Mouse (Mus musculus): Measurements from ENCODE around the gene Dppa2.
"Not testable (repeated sequence)": the region's sequence is repeated elsewhere in the genome, so short reads cannot be mapped to it uniquely, and the experiment has no call there.

Dppa2 gene

DNA sequence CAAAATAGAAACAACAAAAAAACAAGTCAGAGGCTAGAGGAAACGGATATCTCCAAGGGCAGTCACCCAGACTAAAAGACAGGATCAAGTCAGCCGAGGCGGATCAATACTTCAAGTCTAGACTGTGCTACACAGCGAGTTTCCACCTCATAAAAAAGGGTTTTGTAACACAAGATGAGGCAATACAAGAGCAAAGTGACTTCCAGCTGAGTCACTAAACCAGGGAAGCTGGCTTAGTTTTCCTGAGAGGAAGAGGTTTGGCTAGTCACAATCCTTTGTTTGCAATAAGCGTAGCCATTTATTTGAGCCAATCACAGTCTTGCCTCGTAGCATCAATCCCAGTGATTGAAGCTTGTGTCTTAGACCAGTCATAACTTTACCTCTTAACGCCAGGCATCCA, at the start of gene Dppa2:
TSS of gene Dppa2 (plus strand) at position 400 of the 400 bp plus-strand sequence.
- DNase-seq (ENCODE audit: low read depth, low spot score), result no peak

DNA sequence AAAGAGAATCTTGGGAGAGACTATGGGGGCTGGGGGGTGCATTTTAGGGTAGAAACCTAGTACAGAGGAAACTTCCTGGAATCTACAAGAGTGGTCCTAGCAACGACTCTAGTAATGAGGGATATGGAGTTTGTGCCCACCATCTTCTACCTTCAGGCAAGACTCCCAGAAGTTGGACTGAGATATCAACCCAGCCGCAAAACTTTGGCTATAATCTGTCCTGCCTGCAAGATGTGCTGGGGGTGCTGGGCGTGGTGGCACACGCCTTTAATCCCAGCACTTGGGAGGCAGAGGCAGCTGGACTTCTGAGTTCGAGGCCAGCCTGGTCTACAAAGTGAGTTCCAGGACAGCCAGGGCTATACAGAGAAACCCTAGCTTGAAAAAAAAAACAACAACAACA, 49.1 kb upstream of the Dppa2 start:
- no peak for DNase-seq (ENCODE audit: low read depth, low spot score)

DNA sequence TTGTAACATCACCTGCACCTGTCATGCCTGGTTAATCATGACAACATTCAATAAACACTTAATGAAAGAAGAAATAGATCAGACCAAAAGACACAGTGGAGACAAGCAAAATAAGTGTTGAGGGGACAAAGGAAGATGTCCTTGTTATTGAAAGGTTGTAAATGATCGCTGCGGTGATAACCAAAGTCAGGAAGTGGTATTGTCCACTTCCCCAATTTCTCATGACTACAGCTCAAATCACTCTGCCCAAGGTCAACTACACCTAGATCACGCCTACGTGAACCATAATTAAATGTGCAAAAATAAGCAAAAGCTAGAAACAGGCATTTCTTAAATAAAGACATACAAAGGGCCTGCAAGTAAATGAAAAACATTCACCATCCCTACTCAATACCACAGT, 44.2 kb upstream of the Dppa2 start:
- DNase-seq (ENCODE audit: low read depth, low spot score), result no peak

DNA sequence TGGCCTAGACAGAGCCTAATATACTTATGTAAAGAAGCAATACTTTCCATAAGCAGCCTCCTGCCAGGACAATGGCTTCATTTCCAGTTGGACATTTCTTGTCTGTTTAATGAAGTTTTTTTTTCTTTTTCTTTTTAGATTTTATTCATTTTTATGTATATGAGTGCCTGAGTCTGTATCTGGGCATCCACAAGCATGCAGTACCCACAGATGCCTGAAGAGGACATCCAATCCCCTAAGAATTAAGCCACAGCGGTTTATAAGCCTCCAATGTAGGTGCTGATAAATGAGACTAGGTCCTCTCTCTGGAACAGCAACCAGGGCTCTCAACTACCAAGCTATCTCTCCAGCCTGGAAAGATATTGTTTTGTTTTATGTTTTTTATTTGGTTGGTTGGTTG, 40.8 kb upstream of the Dppa2 start:
- DNase-seq (ENCODE audit: low read depth, low spot score), result no peak

DNA sequence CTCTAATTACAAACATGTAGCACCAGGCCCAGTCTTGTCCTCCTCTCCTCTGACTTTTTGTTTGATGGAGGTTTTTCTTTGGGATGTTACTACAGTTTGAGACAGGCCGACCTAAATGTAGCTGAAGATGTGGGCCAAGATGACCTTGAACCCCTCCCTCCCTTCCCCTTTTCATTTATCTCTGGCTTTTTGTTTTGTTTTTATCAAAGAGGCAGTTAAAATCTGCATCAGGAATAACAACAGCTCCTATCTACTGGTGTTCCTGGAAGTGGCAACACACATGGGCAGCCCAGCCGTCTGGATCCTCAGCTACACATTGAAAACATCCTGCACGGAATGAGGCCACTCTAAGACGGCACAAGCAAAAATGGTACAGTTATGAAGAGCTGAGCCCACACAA, 37.9 kb upstream of the Dppa2 start:
- no peak for DNase-seq (ENCODE audit: low read depth, low spot score)

DNA sequence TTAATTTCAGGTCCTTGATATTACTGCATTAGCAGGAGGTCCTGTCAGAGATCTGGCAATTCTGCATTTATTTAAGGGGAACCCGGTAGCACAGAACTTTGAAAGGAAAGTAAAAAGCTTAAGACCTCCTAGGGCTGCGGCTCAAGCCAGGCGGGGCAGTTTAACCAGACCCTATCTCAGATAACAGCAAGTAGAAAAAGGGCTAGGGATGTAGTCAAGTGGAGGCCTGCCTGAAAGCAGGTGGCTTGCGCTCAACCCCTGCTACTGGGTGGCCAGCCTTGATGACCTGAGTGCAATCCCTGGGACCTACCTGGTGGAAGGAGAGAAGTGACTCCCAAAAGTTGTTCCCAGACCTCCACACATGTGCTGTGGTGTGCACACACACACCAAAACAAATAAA, 26.8 kb upstream of the Dppa2 start:
- no peak for DNase-seq (ENCODE audit: low read depth, low spot score)

DNA sequence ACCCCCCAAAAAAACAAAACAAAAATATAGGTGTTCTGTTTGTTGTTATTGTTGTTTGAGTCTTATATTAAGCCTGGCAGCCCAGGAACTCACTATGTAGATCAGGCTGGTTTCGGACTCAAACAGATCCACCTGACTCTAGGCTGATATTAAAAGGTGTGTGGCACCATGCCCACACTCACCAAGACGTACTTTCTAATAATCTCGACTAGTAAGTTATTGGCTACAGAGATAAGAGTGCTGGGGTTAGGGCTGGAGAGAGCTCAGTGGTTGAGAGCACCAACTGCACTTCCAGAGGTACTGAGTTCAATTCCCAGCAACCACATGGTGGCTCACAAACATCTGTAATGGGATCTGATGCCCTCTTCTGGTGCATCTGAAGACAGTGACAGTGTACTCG, 22.8 kb upstream of the Dppa2 start:
- no peak for DNase-seq (ENCODE audit: low read depth, low spot score)

DNA sequence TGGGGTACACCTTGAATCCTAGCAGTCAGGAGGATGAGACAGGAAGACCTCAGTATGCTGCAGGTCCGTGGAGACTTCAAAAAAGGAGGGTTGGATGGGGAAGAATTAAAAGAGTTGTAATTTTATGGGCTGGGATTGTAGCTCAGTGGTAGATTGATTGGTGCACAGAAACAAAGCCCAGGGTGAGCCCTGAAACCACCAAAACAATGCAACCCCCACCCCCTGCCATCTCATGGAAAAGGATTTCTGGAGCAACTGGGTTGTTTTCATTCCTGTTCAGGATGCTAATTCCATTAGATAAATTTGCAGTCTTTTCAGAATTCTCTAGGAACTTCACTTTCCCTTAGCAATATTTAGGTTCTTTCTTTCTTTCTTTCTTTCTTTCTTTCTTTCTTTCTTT, 20.9 kb upstream of the Dppa2 start:
- DNase-seq (ENCODE audit: low read depth, low spot score), result no peak

DNA sequence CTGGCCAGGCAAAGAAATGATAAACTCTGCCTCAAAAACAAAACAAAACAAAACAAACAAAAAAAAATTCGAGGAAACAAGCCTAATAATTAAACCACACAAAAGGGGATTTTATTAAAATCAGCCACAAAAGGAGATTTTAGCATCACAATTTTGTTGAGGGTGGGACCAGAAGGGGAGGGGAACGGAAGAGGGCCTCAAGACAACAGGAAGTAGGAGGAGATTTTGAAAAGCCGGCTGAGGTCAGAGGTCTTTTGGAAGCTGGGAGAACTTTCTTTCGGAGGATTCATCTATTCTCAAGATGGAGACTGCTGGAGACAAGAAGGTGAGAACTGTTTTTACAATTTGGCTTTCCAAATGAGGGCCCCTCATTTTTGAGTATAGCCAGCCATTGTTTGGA, 20.2 kb upstream of the Dppa2 start, which contains the start of gene Dppa4:
TSS of gene Dppa4 (plus strand) at position 217 of the 400 bp plus-strand sequence.
- DNase-seq (ENCODE audit: low read depth, low spot score), result no peak

DNA sequence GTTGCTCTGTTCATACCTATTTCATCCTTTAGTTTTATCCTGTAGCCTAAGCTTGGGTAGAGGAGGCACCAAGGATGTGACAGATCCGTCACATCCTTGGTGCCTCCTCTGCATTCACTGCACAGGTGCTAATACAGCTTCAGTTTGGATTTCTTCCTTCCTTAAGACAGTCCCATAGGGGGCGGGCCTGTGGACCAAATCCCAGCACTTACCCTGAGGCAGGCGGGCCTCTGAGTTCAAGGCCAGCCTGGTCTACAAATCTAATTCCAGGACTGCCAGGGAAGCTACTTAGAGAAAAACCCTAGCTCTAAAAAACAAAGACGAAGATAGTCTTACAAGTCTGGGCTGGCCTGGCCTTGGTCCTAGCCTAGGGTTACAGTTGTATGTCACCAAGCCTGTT, 18.2 kb upstream of the Dppa2 start:
- DNase-seq (ENCODE audit: low read depth, low spot score), result no peak

DNA sequence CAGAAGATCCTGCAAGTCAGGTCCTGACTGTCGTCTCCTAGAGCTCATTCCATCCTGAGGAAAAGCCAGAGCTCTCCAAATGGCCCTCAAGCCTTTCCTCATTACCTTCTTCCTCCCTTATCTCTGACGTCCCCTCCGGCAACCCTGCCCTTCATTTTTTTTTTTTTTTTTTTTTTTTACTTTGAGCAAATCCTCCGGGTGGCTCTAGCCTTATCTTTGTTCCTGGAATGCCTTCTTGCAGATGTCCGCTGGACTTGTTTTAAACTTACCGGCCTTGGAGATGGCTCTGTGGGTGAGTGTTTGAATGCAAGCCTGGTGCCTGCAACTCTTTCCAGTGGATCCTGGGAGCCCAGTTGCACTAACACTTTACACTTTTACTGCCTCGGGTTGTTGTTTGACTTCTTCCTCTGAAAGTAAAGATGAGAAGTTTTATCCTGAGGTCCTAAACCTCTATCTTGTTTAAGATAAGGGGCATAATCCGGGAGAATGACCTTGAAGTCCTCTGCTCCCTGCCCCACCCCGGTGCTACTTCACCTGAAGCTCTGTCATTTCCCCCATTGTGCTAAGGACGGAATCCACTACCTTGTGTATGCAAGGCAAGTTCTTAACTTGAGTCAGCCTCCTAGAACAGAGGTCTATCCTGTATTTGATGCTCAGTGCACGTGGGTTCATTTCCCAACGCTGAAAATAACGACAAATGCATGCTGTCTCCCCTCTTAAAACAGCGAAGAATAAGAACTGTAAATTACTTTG, 6.1 kb upstream of the Dppa2 start:
- no peak for DNase-seq (ENCODE audit: low read depth, low spot score)

DNA sequence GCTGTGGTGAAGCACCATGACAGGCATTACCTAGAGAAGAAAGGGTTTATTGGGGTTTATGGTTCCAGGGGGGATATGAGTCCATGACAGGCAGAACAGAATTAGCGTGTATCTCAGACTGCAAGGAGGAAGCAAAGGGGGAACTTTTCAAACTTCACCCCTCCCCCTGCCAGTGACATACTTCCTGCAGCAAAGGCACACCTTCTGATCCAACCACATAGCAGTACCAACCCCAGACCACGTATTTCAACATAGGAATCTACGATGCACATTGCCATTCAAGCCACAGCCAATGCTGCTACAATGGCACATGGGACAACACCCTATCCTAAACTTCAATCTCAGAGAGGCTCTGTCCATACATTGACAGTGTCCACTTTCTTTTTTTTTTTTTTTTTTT, 3.8 kb upstream of the Dppa2 start:
- DNase-seq (ENCODE audit: low read depth, low spot score), result no peak

DNA sequence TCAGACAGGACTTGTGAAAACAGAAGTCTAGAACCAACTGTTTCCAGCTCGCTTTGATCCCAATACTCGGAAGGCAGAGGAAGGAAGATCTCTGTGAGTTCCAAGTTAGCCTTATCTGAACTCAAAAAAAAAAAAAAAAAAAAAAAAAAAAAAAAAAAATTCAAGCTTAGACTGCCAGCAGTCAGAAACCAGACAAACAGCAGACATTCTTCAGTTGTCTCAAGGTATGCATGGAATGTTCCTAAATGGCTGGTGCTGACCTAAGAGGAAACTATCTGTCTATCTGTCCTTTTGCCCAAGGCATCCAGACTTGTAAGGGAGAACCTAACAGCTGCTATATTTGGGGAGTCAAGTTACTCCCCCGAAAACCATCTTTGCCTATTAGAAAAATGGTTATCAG, 275 bp downstream of the Dppa2 start:
- DNase-seq (ENCODE audit: low read depth, low spot score), result no peak

DNA sequence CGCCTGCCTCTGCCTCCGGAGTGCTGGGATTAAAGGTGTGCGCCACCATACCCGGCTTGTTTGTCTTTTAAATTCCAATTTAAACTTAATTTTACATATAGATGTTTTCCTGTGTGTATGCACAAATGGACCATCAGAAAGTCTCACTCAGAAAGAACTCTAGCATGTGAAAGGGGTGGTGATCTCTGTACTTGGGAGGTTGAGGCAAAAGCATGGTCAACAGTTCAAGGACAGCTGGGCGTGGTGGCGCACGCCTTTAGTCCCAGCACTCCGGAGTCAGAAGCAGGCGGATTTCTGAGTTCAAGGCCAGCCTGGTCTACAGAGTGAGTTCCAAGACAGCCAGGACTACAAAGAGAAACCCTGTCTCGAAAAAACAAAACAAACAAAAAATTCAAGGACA, 5.2 kb downstream of the Dppa2 start:
- DNase-seq (ENCODE audit: low read depth, low spot score), result not testable (repeated sequence)

DNA sequence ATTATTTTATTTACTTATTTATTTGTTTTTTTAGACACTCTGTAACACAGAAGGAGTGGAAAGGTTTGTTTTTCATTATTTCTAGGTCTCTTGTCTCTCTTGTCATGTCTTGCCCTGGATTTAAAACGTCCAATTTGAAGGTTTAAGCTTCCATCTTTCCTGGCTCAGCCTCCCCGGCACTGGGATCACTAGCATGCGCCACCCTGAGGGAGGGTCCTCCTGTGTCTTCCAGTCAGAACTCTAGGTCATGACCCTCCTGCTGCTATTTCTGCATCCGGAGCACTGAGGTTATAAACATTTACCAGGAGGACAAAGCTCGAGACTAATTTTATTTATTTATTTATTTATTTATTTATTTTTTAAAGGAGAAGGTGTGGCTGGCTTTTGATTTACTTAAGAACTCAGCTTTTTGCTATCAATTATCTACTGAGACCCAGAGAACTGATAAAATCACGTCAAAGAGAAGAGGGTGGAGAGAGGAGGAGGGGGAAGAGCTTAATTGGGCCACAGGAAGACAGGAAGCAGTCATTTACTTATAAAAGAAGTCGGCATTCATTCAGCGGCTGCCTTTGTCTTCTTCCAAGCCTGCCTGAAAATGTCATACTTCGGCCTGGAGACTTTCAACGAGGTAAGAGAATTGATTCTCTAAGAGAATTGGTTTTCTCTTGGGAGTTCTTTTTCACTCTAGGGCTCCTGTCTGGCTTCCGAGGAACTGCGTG, 6.4 kb downstream of the Dppa2 start:
- no peak for DNase-seq (ENCODE audit: low read depth, low spot score)

DNA sequence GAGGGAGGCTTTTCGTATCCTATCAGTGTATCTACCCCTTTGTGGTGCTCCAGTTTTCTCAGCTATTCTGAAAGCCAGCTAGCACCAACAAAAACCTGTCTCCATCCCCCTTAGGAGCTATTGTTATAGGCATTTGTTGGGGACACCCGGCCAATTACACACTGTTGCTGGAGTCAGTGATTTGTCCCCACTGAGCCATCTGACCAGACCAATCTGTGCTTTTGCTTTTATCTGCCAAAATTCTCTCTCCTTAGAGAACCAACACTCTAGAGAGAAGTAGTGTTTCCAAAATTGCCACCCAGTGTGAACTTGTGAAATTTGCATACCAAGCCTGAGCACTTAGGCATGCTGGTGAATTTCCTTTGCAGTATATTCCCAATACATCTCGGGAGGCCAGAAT, 11.6 kb downstream of the Dppa2 start:
- DNase-seq (ENCODE audit: low read depth, low spot score), result no peak

DNA sequence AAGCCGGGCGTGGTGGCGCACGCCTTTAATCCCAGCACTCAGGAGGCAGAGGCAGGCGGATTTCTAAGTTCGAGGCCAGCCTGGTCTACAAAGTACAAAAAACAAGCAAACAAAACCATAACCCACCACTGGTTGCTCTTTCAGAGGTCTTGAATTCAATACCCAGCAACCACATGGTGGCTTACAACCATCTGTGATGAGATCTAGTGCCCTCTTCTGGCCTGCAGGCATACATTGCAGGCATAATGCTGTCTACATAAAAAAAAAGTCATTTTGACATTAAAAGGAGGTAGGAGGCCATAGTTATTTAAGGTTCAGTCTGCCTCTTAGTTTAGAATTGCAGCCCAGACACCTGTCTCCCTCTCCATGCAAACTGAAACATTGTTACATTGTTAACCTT, 17.1 kb downstream of the Dppa2 start:
- no peak for DNase-seq (ENCODE audit: low read depth, low spot score)

DNA sequence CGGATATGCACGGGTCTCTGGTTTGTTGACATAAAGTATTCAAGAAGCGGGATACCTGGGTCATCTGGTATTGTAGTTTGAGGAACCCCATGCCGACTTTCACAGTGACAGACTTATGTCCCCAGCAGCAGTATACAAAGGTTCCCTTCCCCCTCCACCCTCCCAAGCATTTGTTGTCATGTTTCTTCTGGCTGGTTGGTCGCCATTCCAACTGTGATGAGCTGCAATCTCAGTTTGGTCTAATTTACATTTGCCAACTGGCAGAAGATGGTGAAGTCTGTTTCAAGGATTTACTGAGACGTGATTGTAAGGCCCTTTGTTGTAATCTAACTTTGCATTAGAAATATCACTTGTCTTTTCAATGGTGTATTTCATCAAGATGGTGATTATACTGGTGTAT, 19.4 kb downstream of the Dppa2 start:
- no peak for DNase-seq (ENCODE audit: low read depth, low spot score)

DNA sequence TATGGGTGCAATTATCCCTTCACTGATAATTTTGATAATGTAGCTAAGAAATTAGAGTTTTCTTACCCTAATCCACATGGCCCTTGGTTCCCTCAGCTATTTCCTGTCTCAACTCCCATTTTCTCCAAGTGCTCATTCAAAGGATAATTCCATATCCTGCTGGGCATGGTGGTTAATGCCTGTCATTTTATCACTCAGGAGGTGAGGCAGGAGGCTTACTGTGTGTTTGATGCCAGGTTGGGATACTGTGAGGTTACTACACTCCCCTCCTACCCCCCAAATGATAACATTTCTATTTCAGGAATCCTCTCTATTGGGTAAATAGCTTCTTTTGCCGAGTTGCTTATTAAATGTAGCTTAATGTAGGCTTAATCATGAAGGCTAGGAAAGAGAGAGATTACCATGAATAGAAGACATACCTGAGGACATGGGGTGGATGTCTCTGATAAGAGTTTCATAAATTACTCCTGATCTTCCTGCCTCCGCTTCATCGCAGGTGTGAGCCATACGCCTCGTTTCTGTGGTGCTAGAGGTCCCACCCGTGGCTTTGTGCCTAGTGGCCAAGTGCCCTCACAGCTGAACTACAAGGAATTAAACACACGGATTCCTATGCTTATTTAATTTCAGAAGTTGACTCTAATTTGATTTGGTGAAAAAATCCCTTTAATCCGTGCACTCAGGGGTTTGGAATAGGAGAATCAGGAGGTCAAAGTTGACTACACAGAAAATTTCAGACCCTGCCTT, 20.1 kb downstream of the Dppa2 start:
- no peak for DNase-seq (ENCODE audit: low read depth, low spot score)

DNA sequence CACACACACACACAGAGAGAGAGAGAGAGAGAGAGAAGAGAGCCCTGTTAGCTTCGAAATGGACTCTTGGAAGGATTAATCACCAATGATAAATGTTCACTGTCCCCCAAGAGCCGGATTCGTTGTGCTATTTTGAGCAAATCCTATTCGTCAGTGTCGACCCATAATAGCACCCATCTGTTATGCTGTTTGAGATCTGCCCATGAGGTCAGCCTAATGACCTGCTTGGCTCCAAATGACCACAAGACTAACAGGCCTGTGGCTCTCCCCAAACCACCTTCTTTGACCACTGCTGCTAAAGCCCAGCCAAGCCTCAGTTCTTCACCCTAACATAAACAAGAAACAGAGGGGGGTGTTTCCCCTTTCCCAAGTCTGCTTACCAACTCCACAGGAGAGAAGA, 23.2 kb downstream of the Dppa2 start:
- DNase-seq (ENCODE audit: low read depth, low spot score), result no peak

DNA sequence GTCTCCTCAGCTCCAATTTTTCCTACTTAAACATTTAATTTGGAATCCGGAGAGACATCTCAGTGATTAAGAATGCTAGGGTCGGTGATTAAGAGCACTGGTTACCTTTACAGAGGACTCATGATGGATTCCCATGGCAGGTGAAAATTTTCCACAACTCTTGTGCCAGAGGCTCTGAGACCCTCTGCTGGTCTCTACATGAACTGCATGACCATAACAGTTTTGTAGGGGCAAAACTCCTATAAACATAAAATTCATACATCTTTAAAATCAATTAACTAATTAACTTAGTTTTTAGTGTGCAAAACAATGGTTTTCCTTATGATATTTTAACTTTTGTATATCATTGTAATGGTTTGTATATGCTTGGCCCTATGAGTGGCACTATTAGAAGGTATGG, 24.7 kb downstream of the Dppa2 start:
- DNase-seq (ENCODE audit: low read depth, low spot score), result no peak

DNA sequence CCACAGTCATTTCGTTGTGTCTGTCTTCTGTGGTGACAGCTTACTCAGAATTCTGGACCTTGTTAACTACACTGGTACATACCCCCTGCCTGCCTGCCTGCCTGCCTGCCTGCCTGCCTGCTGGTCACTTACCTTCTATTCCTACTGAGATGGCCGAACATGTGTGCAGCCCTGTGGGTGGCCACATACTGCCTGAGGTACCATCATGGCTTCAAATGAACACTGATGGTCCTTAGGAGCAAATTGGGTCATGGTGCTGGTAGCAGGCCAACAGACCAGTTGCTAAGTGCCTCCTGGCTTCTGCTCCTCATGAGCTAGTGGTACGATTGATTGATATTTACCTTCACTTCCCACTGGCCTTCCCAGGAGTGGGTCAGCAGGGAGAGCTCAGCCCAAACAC, 28.1 kb downstream of the Dppa2 start:
- no peak for DNase-seq (ENCODE audit: low read depth, low spot score)

DNA sequence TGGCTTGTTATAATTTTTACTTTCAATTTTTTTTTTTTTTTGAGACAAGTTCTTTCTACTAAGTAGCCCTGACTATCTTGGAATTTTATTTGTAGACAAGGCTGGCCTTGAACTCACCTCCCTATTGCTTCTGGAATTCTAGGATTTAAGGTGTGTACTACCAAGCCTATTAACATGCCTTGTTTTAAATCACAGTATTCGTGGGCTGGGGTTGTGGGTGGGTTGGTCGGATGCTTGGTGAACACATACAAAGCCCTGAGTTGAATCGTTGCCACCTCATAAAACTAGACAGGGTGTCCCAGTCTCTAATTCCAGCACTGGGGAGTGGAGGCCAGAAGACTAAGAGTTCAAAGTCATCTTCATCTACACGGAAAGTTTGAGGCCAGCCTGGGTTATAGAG, 31.6 kb downstream of the Dppa2 start:
- DNase-seq (ENCODE audit: low read depth, low spot score), result no peak
